Mouse (Mus musculus): ENCODE data around the gene Tnfrsf14. TPM values are rescaled to one million over a fixed set of nuclear protein-coding genes. Genes with fewer than 3 reads are reported as not detected.

Gene Tnfrsf14
- total and polyA plus RNA-seq, 3 experiments: 7.2 to 131 (median 27.7) TPM

DNA sequence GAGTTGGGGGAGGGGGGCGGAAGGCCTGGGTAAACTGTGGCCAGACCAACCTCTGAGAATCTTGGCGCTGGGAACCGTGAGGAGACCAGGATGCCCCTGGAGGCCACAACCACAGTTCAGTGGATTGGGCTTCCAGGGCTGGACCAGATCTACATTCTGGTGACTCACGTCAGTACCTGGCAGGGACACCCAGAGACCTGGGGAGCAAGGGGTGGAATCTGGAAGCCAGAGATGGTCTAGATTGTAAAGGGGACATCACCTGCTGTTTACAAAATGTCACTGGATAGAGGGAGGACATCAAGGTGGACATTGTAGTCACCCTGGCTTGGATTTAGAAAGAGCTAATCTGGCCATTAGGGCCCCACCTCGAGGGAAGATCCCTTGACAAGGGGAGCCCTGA is 32.8 kb downstream of the Tnfrsf14 start:
- Histone ChIP-seq H3K4me1 (ENCODE audit: insufficient read depth, low read depth, low read length) (peaks cover 7% of the 10 kb centered on the region; the same call in 1 of the 2 replicates), H3K4me3 (ENCODE audit: low read depth, low read length) (no peak overlapping the region), H3K27me3 (ENCODE audit: insufficient read depth, low read length) (peaks cover 79% of the 10 kb centered on the region), H3K9me3 (replicated peaks) (no peaks in the 10 kb centered on the region), H3K36me3 (replicated peaks) (no peaks in the 10 kb centered on the region)
- ATAC-seq (ENCODE audit: extremely low read depth, insufficient number of reproducible peaks, low FRiP score, poor library complexity, severe bottlenecking) (no peak), DNase-seq (ENCODE audit: low spot score) (no peak)
- no peak for TF ChIP-seq POLR2AphosphoS5 (IDR thresholded peaks at IDR 0.05; ENCODE audit: insufficient replicate concordance, low read depth, low read length)
- no peak for TF ChIP-seq GATA2 (IDR thresholded peaks at IDR 0.05; ENCODE audit: borderline replicate concordance, low read depth, low read length)
- TF ChIP-seq CTCF (IDR thresholded peaks at IDR 0.05; ENCODE audit: low read depth, low read length): no peak
- TF ChIP-seq GATA1 (IDR thresholded peaks at IDR 0.05; ENCODE audit: borderline replicate concordance, low read length): no peak
- no peak for TF ChIP-seq TAL1 (conservative IDR thresholded peaks at IDR 0.05; ENCODE audit: low read depth, low read length)

DNA sequence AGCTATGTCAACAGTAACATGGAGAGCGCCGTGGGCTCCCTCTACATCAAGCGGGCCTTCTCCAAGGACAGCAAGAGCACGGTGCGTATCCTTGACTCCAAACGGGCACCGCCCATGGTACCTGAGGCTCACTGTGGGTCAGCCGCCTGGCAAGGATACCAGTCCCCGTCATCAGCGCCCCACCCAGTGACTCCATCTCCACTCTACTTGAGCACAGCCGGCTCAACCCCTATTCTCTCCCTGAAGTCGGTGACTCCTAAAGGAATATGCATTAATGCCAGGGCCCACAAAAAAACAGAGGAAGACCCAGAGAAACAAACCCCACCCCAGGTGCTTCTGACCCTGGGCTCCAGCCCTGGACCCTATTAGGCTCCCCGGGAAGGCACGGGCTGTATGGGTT is 37.5 kb downstream of the Tnfrsf14 start:
- no peak for ATAC-seq (ENCODE audit: extremely low read depth, insufficient number of reproducible peaks, low FRiP score, poor library complexity, severe bottlenecking)
- H3K27me3 ChIP-seq (ENCODE audit: insufficient read depth, low read length): peaks cover 63% of the 10 kb centered on the region

DNA sequence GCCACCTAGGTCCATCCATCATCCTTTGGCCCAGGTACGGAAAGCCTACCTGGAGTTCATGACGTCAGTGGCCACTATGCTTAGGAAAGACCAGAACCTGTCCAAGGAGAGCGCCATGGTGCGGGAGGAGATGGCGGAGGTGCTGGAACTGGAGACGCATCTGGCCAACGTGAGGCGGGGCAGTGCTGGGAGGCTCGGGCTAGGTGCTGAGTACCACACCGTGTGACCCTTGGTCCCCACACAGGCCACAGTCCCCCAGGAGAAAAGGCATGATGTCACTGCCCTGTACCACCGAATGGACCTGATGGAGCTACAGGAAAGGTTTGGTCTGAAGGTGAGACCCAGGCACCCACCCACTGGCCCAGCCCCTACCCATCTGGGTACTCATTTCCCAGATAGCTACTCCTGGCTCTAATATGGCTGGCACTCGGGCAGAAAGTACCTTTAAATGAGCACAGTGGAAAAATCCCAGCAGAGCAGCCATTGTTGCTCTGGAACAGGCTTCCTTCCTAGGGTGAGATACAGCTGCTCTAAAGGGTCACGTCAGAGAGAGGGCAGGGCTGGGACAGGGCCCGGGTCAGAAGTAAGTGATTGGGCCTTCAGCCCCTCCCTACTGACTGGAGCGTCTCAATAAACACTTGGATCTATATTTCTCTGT is 40.6 kb downstream of the Tnfrsf14 start:
- Histone ChIP-seq H3K27me3 (ENCODE audit: insufficient read depth, low read length) (peaks cover 61% of the 10 kb centered on the region), H3K36me3 (replicated peaks) (no peaks in the 10 kb centered on the region), H3K4me1 (ENCODE audit: insufficient read depth, low read depth, low read length) (peaks cover 2% of the 10 kb centered on the region; the same call in 1 of the 2 replicates), H3K4me3 (ENCODE audit: low read depth, low read length) (no peak overlapping the region), H3K9me3 (replicated peaks) (no peaks in the 10 kb centered on the region)
- ATAC-seq (ENCODE audit: extremely low read depth, insufficient number of reproducible peaks, low FRiP score, poor library complexity, severe bottlenecking) (no peak), DNase-seq (ENCODE audit: low spot score) (no peak)
- TF ChIP-seq GATA1 (IDR thresholded peaks at IDR 0.05; ENCODE audit: borderline replicate concordance, low read length) (no peak), POLR2AphosphoS5 (IDR thresholded peaks at IDR 0.05; ENCODE audit: insufficient replicate concordance, low read depth, low read length) (no peak), GATA2 (IDR thresholded peaks at IDR 0.05; ENCODE audit: borderline replicate concordance, low read depth, low read length) (no peak), TAL1 (conservative IDR thresholded peaks at IDR 0.05; ENCODE audit: low read depth, low read length) (no peak), CTCF (IDR thresholded peaks at IDR 0.05; ENCODE audit: low read depth, low read length) (no peak)

More for the DNA sequence above, 37.5 kb downstream of the Tnfrsf14 start:
- no peak overlapping the region for H3K4me3 ChIP-seq (ENCODE audit: low read depth, low read length)
- H3K4me1 ChIP-seq (ENCODE audit: insufficient read depth, low read depth, low read length): no peaks in the 10 kb centered on the region
- TF ChIP-seq POLR2AphosphoS5 (IDR thresholded peaks at IDR 0.05; ENCODE audit: insufficient replicate concordance, low read depth, low read length) (no peak), CTCF (IDR thresholded peaks at IDR 0.05; ENCODE audit: low read depth, low read length) (no peak), GATA1 (IDR thresholded peaks at IDR 0.05; ENCODE audit: borderline replicate concordance, low read length) (no peak), GATA2 (IDR thresholded peaks at IDR 0.05; ENCODE audit: borderline replicate concordance, low read depth, low read length) (no peak), TAL1 (conservative IDR thresholded peaks at IDR 0.05; ENCODE audit: low read depth, low read length) (no peak)
- H3K9me3 ChIP-seq (replicated peaks): no peaks in the 10 kb centered on the region
- no peak for DNase-seq (ENCODE audit: low spot score)
- H3K36me3 ChIP-seq (replicated peaks): no peaks in the 10 kb centered on the region

DNA sequence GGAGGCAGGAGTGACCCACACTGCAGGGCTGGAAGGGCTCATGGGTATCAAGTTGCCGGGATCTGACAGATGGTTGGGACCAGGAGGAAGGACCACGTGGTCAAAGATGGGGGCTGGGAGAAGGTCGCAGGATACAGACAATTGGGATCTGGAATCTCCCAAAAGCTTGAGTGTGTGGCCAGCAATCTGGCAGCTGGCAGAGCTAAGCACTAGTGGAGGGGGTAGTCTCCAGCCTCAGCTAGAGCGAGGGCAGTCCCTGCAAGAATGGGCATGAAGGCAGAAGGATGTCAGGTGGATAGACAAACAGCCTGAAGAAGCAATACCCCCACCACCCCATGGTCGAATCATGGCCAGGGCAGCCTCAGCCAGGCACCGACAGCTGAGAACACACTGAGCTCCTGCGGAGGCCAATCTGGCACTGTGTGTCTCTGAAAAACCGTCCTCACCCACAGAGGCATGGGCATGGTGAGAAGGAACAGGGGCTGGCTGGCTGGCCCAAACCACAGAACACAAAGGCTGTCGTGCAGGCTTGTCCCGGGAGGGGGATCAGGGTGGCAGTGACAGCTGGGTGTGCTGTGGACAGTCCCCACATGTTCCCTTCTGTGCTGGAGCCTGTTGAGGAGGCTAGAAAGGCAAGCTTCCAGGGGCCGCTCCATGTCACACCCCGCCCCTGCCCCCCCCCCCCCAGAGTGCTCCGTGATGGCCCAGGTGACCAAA is 41.3 kb downstream of the Tnfrsf14 start:
- H3K9me3 ChIP-seq (replicated peaks): no peaks in the 10 kb centered on the region
- DNase-seq (ENCODE audit: low spot score) (no peak), ATAC-seq (ENCODE audit: extremely low read depth, insufficient number of reproducible peaks, low FRiP score, poor library complexity, severe bottlenecking) (no peak)
- no peaks in the 10 kb centered on the region for H3K36me3 ChIP-seq (replicated peaks)
- H3K4me3 ChIP-seq (ENCODE audit: low read depth, low read length): no peak overlapping the region
- peaks cover 3% of the 10 kb centered on the region for H3K4me1 ChIP-seq (ENCODE audit: insufficient read depth, low read depth, low read length)
- TF ChIP-seq GATA1 (IDR thresholded peaks at IDR 0.05; ENCODE audit: borderline replicate concordance, low read length) (no peak), GATA2 (IDR thresholded peaks at IDR 0.05; ENCODE audit: borderline replicate concordance, low read depth, low read length) (no peak), TAL1 (conservative IDR thresholded peaks at IDR 0.05; ENCODE audit: low read depth, low read length) (no peak), POLR2AphosphoS5 (IDR thresholded peaks at IDR 0.05; ENCODE audit: insufficient replicate concordance, low read depth, low read length) (no peak), CTCF (IDR thresholded peaks at IDR 0.05; ENCODE audit: low read depth, low read length) (no peak)
- peaks cover 57% of the 10 kb centered on the region for H3K27me3 ChIP-seq (ENCODE audit: insufficient read depth, low read length)

DNA sequence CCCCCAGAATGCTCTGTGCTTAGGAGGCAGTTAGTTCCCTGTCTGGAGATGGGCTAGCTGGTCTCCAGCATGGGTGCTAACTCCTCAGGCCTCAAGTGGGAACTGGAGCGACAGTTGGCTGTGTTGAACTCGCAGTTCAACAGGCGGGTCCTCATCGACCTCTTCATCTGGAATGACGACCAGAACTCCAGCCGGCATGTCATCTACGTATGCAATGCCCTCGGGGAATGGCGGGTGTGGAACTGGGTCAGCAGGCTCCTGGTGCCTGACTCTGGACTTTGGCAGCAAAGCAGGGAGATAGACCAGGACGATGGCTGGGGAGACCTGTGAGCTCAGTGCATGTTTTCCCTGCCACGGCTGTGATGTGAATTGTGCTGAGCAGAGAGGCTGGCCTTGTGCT is 42.9 kb downstream of the Tnfrsf14 start:
- Histone ChIP-seq H3K9me3 (replicated peaks) (no peaks in the 10 kb centered on the region), H3K27me3 (ENCODE audit: insufficient read depth, low read length) (peaks cover 48% of the 10 kb centered on the region)
- no peak for DNase-seq (ENCODE audit: low spot score)

DNA sequence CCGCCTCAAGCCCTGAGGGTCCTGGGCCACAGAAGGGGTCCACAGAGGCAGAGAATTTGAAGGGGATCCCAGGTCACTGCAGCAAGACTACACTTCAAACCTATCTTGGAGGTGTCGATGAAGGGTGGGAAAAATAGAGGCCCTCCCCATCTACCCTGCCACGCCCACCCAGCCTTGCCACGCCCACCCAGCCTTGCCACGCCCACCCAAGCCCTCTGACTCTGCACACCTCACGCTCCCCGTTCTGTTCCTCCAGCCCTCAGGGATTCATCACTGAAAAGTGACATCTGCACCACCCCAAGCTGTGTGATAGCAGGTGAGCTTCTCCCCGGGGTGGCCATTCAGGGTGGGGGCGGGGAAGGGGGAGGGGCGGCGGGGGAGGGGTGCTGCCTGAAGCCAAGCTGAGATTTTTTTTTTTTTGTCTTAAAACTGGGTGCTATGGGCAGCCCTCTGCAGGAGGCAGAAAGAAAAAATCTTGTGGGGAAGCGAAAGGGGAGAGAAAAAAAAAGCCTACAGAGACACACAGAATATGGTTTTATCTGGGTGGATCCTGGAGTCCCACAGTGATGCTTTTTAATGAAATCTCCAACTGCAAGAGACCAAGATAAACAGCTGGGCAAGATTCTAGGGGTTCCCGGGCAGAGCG is 46.2 kb downstream of the Tnfrsf14 start:
- no peak for TF ChIP-seq GATA1 (IDR thresholded peaks at IDR 0.05; ENCODE audit: borderline replicate concordance, low read length)
- TF ChIP-seq GATA2 (IDR thresholded peaks at IDR 0.05; ENCODE audit: borderline replicate concordance, low read depth, low read length): no peak
- no peak for TF ChIP-seq CTCF (IDR thresholded peaks at IDR 0.05; ENCODE audit: low read depth, low read length)
- no peak for TF ChIP-seq POLR2AphosphoS5 (IDR thresholded peaks at IDR 0.05; ENCODE audit: insufficient replicate concordance, low read depth, low read length)
- no peak for ATAC-seq (ENCODE audit: extremely low read depth, insufficient number of reproducible peaks, low FRiP score, poor library complexity, severe bottlenecking)
- Histone ChIP-seq H3K4me1 (ENCODE audit: insufficient read depth, low read depth, low read length) (peaks cover 24% of the 10 kb centered on the region), H3K36me3 (replicated peaks) (no peaks in the 10 kb centered on the region), H3K9me3 (replicated peaks) (no peaks in the 10 kb centered on the region), H3K27me3 (ENCODE audit: insufficient read depth, low read length) (peaks cover 33% of the 10 kb centered on the region), H3K4me3 (ENCODE audit: low read depth, low read length) (no peak overlapping the region; the same call in 1 of the 2 replicates)
- DNase-seq (ENCODE audit: low spot score): no peak

More for the DNA sequence above, 42.9 kb downstream of the Tnfrsf14 start:
- H3K36me3 ChIP-seq (replicated peaks): no peaks in the 10 kb centered on the region
- no peak for ATAC-seq (ENCODE audit: extremely low read depth, insufficient number of reproducible peaks, low FRiP score, poor library complexity, severe bottlenecking)
- TF ChIP-seq GATA1 (IDR thresholded peaks at IDR 0.05; ENCODE audit: borderline replicate concordance, low read length) (no peak), CTCF (IDR thresholded peaks at IDR 0.05; ENCODE audit: low read depth, low read length) (no peak), TAL1 (conservative IDR thresholded peaks at IDR 0.05; ENCODE audit: low read depth, low read length) (no peak), POLR2AphosphoS5 (IDR thresholded peaks at IDR 0.05; ENCODE audit: insufficient replicate concordance, low read depth, low read length) (no peak), GATA2 (IDR thresholded peaks at IDR 0.05; ENCODE audit: borderline replicate concordance, low read depth, low read length) (no peak)
- H3K4me3 ChIP-seq (ENCODE audit: low read depth, low read length): no peak overlapping the region
- peaks cover 19% of the 10 kb centered on the region for H3K4me1 ChIP-seq (ENCODE audit: insufficient read depth, low read depth, low read length)
